1 mouse cellular context compared by ENCODE assay signal in genomic region chr12:69287535-69287934, GRCm38 (mm10).
TF ChIP-seq lines count a peak whose summit lies in the region.

No protein-coding gene starts in this region.

TF ChIP-seq in CH12.LX, 34 proteins besides CTCF, POLR2A, EP300 and RAD21:
- peak; percentile 81 for TF ChIP-seq IRF4 (IDR thresholded peaks at IDR 0.05; ENCODE audit: low read depth, low read length)
- no peak for TF ChIP-seq MEF2A (IDR thresholded peaks at IDR 0.05; ENCODE audit: borderline replicate concordance, low read depth, low read length)
- peak; percentile 35 for TF ChIP-seq ETS1 (conservative IDR thresholded peaks at IDR 0.05; ENCODE audit: low read depth, low read length)
- TF ChIP-seq ZKSCAN1 (IDR thresholded peaks at IDR 0.05; ENCODE audit: borderline replicate concordance, low read depth, low read length), result no peak
- TF ChIP-seq KAT2A (IDR thresholded peaks at IDR 0.05; ENCODE audit: insufficient replicate concordance, low read length), result no peak
- 0 out of 2 replicates have a peak, but pooled peaks have one; percentile 16 for TF ChIP-seq TBP (conservative IDR thresholded peaks at IDR 0.05; ENCODE audit: low read depth, low read length)
TF ChIP-seq in CH12.LX: peak in this region for 3.
